Mouse (Mus musculus) brain, embryonic 14.5 days (tissue): ENCODE measurements around the gene Slc30a9.

Source experiments
- CTCF ChIP-seq: fragments of 200-500 bp; IDR thresholded peaks from 2 replicates; pipeline ENCODE4 v1.5.1; 2012; ENCODE audit warnings: inconsistent platforms, mild to moderate bottlenecking, moderate library complexity, borderline replicate concordance; ENCODE audit not compliant: insufficient read depth, insufficient read length; ENCODE audit errors: extremely low read depth
- POLR2A ChIP-seq: fragments of 200-500 bp; IDR thresholded peaks from 2 replicates; pipeline ENCODE4 v1.6.1; 2012; ENCODE audit warnings: mild to moderate bottlenecking, inconsistent platforms, borderline replicate concordance; ENCODE audit not compliant: poor library complexity, insufficient read depth, insufficient read length, severe bottlenecking; ENCODE audit errors: extremely low read depth

GRCm38 (mm10) chr5:67269309-67269708, 37.4 kb upstream of the Slc30a9 start:
- TF ChIP-seq CTCF: no peak
- TF ChIP-seq POLR2A: no peak
